ENCODE assay signal across 8 mouse cellular contexts in the genomic region with DNA sequence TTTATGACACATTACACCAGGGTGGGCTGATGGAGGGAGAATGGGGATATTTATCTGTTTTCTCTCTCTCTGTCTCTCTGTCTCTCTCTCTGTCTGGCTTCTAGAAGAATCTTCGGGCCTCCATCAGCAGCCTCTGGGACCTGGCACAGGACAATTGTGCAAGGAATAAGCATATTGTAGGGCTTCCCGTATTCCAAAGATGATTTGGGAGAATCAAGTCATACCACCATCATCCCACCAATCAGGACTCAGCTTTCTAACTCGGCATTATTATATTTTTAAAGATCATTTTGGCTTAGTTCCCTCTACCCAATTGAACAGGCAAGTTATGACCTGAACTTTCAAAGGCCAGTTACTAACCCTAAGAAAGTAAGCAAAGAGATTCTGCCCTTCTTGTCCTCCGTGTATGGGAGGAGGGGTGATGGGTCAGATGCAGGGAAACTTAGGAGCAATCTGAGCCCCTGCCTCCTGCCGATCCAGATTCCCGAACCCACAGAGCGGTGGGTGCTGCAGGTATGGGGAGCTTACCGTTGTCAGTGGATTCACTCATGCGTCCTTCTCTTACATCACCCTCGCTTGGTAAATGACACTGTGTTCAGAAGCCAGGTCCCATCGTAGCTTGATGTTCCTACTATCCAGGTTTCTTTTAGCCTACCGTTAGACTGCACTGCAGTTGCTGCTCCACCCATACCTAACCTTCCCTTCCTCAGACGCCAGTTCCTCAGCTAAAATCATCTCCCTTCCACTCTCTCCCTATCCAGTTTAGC. TPM values are rescaled to one million over a fixed set of nuclear protein-coding genes. Genes with fewer than 3 reads are reported as not detected.
DNase-seq lines count a peak whose midpoint lies in the region; ATAC-seq lines count a peak whose summit lies in the region.

No protein-coding gene starts in this region.

- no peak overlapping the region for H3K27ac ChIP-seq in heart, embryonic 10.5 days
- no peak overlapping the region for H3K27ac ChIP-seq in limb, embryonic 13.5 days

- 0 out of 2 replicates have a peak overlapping the region, but pooled peaks have one; percentile 15 for H3K9ac ChIP-seq in limb, embryonic 13.5 days

- 52% methylated on average over 13 of the region's 13 CpGs for WGBS in heart, embryonic 10.5 days
- WGBS in limb, embryonic 13.5 days: 54% methylated on average over 13 of the region's 13 CpGs

- H3K4me1 ChIP-seq in heart, embryonic 10.5 days: peaks cover 21% of the 10 kb centered on the region
- H3K4me1 ChIP-seq in limb, embryonic 13.5 days: peaks cover 31% of the 10 kb centered on the region

- peak overlapping the region; percentile 99 for H3K4me3 ChIP-seq in heart, embryonic 10.5 days
- H3K4me3 ChIP-seq in limb, embryonic 13.5 days: peak overlapping the region; percentile 78

- no peaks in the 10 kb centered on the region for H3K9me3 ChIP-seq in heart, embryonic 10.5 days
- H3K9me3 ChIP-seq in limb, embryonic 13.5 days: no peaks in the 10 kb centered on the region

- ATAC-seq in limb, embryonic 13.5 days (ENCODE audit: low FRiP score, low read depth): no peak

- peaks cover 19% of the 10 kb centered on the region; the same call in 1 of the 2 replicates for H3K27me3 ChIP-seq in heart, embryonic 10.5 days (ENCODE audit: insufficient read depth, poor library complexity, severe bottlenecking)
- 0 out of 2 replicates have a peak, but pooled peaks cover 5% of the 10 kb centered on the region for H3K27me3 ChIP-seq in limb, embryonic 13.5 days

- 0 out of 2 replicates have a peak, but pooled peaks cover under 1% of the 10 kb centered on the region for H3K36me3 ChIP-seq in heart, embryonic 10.5 days
- no peaks in the 10 kb centered on the region; the same call in 1 of the 2 replicates for H3K36me3 ChIP-seq in limb, embryonic 13.5 days

- DNase-seq in heart, embryonic 10.5 days (ENCODE audit: low spot score): no peak
- DNase-seq in heart, adult 8-10 months (ENCODE audit: low spot score): no peak
- peak; percentile 29 for DNase-seq in right cerebral cortex, postnatal 25 days
- DNase-seq in right cerebral cortex, postnatal 14 days: no peak
- peak; percentile 64 for DNase-seq in telencephalon, adult 2 months (ENCODE audit: low read depth, low spot score)
- no peak for DNase-seq in kidney, adult 11 months
- no peak for DNase-seq in ovary, postnatal 10 days (ENCODE audit: low spot score)

- peak overlapping the region; percentile 96 for H3K4me2 ChIP-seq in limb, embryonic 13.5 days (replicated peaks)

RNA-seq across cellular contexts. Expression of a gene that starts 0.8 kb away (rescaled TPM):
- polyA plus RNA-seq in heart, embryonic 10.5 days (2016; fragmentation: Nextera tagmentation; extraction: Ambion mirVana): 49.9 and 51.6 TPM in 2 replicates
- total RNA-seq in heart, adult 8-10 months (2022): 100 to 1,000 TPM; 116 to 156 (median 139) TPM
- 50.0 and 53.5 TPM in 2 replicates for polyA plus RNA-seq in limb, embryonic 13.5 days (2015; fragmentation: Nextera tagmentation; extraction: Ambion mirVana)

Comparison
In these comparisons a context has a peak if more than half of its experiments do, and no peak if none do; other contexts are left out.
1. DNase-seq: peak in right cerebral cortex, postnatal 25 days (single experiment) and telencephalon, adult 2 months (single experiment); none in heart, embryonic 10.5 days (single experiment), heart, adult 8-10 months (single experiment), right cerebral cortex, postnatal 14 days (single experiment), kidney, adult 11 months (single experiment) and ovary, postnatal 10 days (single experiment).